Mouse (Mus musculus): ENCODE data around the gene 1700003H04Rik. TPM values are rescaled to one million over a fixed set of nuclear protein-coding genes. Genes with fewer than 3 reads are reported as not detected.

1700003H04Rik gene
- total RNA-seq, 1 experiment from 2014 or later, result not detected

Other genes starting within 250 kb of the 1700003H04Rik start
- not detected in 2 replicates for gene 1700006A11Rik, start 155.1 kb downstream of the 1700003H04Rik start, total RNA-seq (2017)